Mouse (Mus musculus): ENCODE results near the gene Grrp1. TPM values are rescaled to one million over a fixed set of nuclear protein-coding genes. Genes with fewer than 3 reads are reported as not detected.

The Grrp1 gene
- polyA plus RNA-seq, 1 experiment from 2014 or later = 10.4 TPM

GRCm38 (mm10) chr4:134265860-134266585 lies 12.1 kb upstream of the Grrp1 start:
- H3K36me3 ChIP-seq = no peaks in the 10 kb centered on the region
- no peaks in the 10 kb centered on the region for H3K4me1 ChIP-seq (replicated peaks)
- no peak overlapping the region for H3K27ac ChIP-seq (replicated peaks)
- no peak for ATAC-seq (ENCODE audit: low read depth)
- no peak overlapping the region for H3K4me3 ChIP-seq
- no peak overlapping the region for H3K4me2 ChIP-seq
- 43% methylated on average over 9 of the region's 9 CpGs for WGBS
- no peaks in the 10 kb centered on the region for H3K9me3 ChIP-seq
- H3K9ac ChIP-seq = no peak overlapping the region
- H3K27me3 ChIP-seq = no peaks in the 10 kb centered on the region

GRCm38 (mm10) chr4:134263191-134263590 lies 9.3 kb upstream of the Grrp1 start:
- H3K4me1 ChIP-seq (replicated peaks) = no peaks in the 10 kb centered on the region
- H3K9me3 ChIP-seq = no peaks in the 10 kb centered on the region
- H3K4me3 ChIP-seq = no peak overlapping the region
- H3K36me3 ChIP-seq = no peaks in the 10 kb centered on the region
- H3K4me2 ChIP-seq = no peak overlapping the region
- 38% methylated on average over 6 of the region's 6 CpGs for WGBS
- ATAC-seq (ENCODE audit: low read depth) = no peak
- no peak overlapping the region for H3K27ac ChIP-seq (replicated peaks)
- H3K9ac ChIP-seq = no peak overlapping the region
- no peaks in the 10 kb centered on the region for H3K27me3 ChIP-seq

- no peak for ATAC-seq (ENCODE audit: low read depth)
- WGBS = 59% methylated on average over 11 of the region's 11 CpGs
- no peak overlapping the region for H3K4me3 ChIP-seq
- H3K4me2 ChIP-seq = no peak overlapping the region
- H3K36me3 ChIP-seq = no peaks in the 10 kb centered on the region
- no peaks in the 10 kb centered on the region for H3K9me3 ChIP-seq
- no peak overlapping the region for H3K27ac ChIP-seq (replicated peaks)
- H3K4me1 ChIP-seq (replicated peaks) = peaks cover 39% of the 10 kb centered on the region
- H3K27me3 ChIP-seq = peaks cover 25% of the 10 kb centered on the region
- H3K9ac ChIP-seq = no peak overlapping the region
These were observed 4.4 kb upstream of the Grrp1 start for GRCm38 (mm10) chr4:134258354-134258753.

- 8% methylated on average over 11 of the region's 11 CpGs for WGBS
- H3K4me3 ChIP-seq = no peak overlapping the region
- no peak for ATAC-seq (ENCODE audit: low read depth)
- H3K36me3 ChIP-seq = no peaks in the 10 kb centered on the region
- peaks cover 34% of the 10 kb centered on the region for H3K27me3 ChIP-seq
- H3K4me1 ChIP-seq (replicated peaks) = peaks cover 48% of the 10 kb centered on the region
- peak overlapping the region; percentile 9 for H3K27ac ChIP-seq (replicated peaks)
- no peak overlapping the region for H3K4me2 ChIP-seq
- H3K9ac ChIP-seq = no peak overlapping the region
- no peaks in the 10 kb centered on the region for H3K9me3 ChIP-seq
These were observed 3.5 kb upstream of the Grrp1 start for GRCm38 (mm10) chr4:134257198-134258009.

- 0 out of 2 replicates have a peak overlapping the region, but pooled peaks have one; percentile 9 for H3K4me2 ChIP-seq
- peak overlapping the region; percentile 23; the same call in 1 of the 2 replicates for H3K27ac ChIP-seq (replicated peaks)
- ATAC-seq (ENCODE audit: low read depth) = no peak
- 0 out of 2 replicates have a peak overlapping the region, but pooled peaks have one; percentile 28 for H3K9ac ChIP-seq
- WGBS = 5% methylated on average over 19 of the region's 19 CpGs
- H3K9me3 ChIP-seq = no peaks in the 10 kb centered on the region
- peaks cover 42% of the 10 kb centered on the region for H3K27me3 ChIP-seq
- no peak overlapping the region for H3K4me3 ChIP-seq
- H3K36me3 ChIP-seq = no peaks in the 10 kb centered on the region
- H3K4me1 ChIP-seq (replicated peaks) = peaks cover 56% of the 10 kb centered on the region
These were observed 2.7 kb upstream of the Grrp1 start for GRCm38 (mm10) chr4:134256407-134257197.

GRCm38 (mm10) chr4:134255854-134256253 lies 1.9 kb upstream of the Grrp1 start:
- WGBS = 18% methylated on average over 4 of the region's 4 CpGs
- Histone ChIP-seq H3K4me1 (replicated peaks) (peaks cover 64% of the 10 kb centered on the region), H3K36me3 (no peaks in the 10 kb centered on the region), H3K4me2 (no peak overlapping the region), H3K27me3 (peaks cover 50% of the 10 kb centered on the region), H3K9ac (no peak overlapping the region), H3K27ac (replicated peaks) (0 out of 2 replicates have a peak overlapping the region, but pooled peaks have one; percentile 23), H3K9me3 (no peaks in the 10 kb centered on the region), H3K4me3 (no peak overlapping the region)
- no peak for ATAC-seq (ENCODE audit: low read depth)

GRCm38 (mm10) chr4:134254835-134255234 lies 929 bp upstream of the Grrp1 start:
- H3K4me3 ChIP-seq = no peak overlapping the region
- no peak overlapping the region for H3K9ac ChIP-seq
- no peaks in the 10 kb centered on the region for H3K9me3 ChIP-seq
- 23% methylated on average over 3 of the region's 3 CpGs for WGBS
- H3K4me2 ChIP-seq = no peak overlapping the region
- no peak for ATAC-seq (ENCODE audit: low read depth)
- H3K27me3 ChIP-seq = peaks cover 60% of the 10 kb centered on the region
- no peaks in the 10 kb centered on the region for H3K36me3 ChIP-seq
- no peak overlapping the region for H3K27ac ChIP-seq (replicated peaks)
- H3K4me1 ChIP-seq (replicated peaks) = peaks cover 74% of the 10 kb centered on the region

- peak overlapping the region; percentile 57 for H3K4me3 ChIP-seq
- H3K9ac ChIP-seq = peak overlapping the region; percentile 50
- H3K4me2 ChIP-seq = peak overlapping the region; percentile 83
- H3K27me3 ChIP-seq = peaks cover 76% of the 10 kb centered on the region
- H3K4me1 ChIP-seq (replicated peaks) = peaks cover 81% of the 10 kb centered on the region
- WGBS = 4% methylated on average over 15 of the region's 15 CpGs
- ATAC-seq (ENCODE audit: low read depth) = no peak
- H3K9me3 ChIP-seq = no peaks in the 10 kb centered on the region
- no peaks in the 10 kb centered on the region for H3K36me3 ChIP-seq
- H3K27ac ChIP-seq (replicated peaks) = peak overlapping the region; percentile 23; the same call in 1 of the 2 replicates
These were observed 790 bp downstream of the Grrp1 start for GRCm38 (mm10) chr4:134252911-134253721.

GRCm38 (mm10) chr4:134252131-134252910 lies 1.6 kb downstream of the Grrp1 start:
- Histone ChIP-seq H3K9ac (peak overlapping the region; percentile 85), H3K9me3 (no peaks in the 10 kb centered on the region), H3K4me2 (peak overlapping the region; percentile 83), H3K36me3 (no peaks in the 10 kb centered on the region), H3K27me3 (peaks cover 84% of the 10 kb centered on the region), H3K27ac (replicated peaks) (peak overlapping the region; percentile 83), H3K4me3 (peak overlapping the region; percentile 57), H3K4me1 (replicated peaks) (peaks cover 81% of the 10 kb centered on the region)
- ATAC-seq (ENCODE audit: low read depth) = peak; percentile 1; the same call in 1 of the 2 replicates
- WGBS = 2% methylated on average over 22 of the region's 22 CpGs

GRCm38 (mm10) chr4:134251241-134252130 lies 2.4 kb downstream of the Grrp1 start:
- H3K4me1 ChIP-seq (replicated peaks) = peaks cover 73% of the 10 kb centered on the region
- under 1% methylated on average over 74 of the region's 91 CpGs for WGBS
- peaks cover 91% of the 10 kb centered on the region for H3K27me3 ChIP-seq

More at GRCm38 (mm10) chr4:134251241-134252130, 2.4 kb downstream of the Grrp1 start:
- peak overlapping the region; percentile 83 for H3K4me2 ChIP-seq
- peak overlapping the region; percentile 57 for H3K4me3 ChIP-seq
- H3K9me3 ChIP-seq = no peaks in the 10 kb centered on the region
- ATAC-seq (ENCODE audit: low read depth) = peak; percentile 42
- peak overlapping the region; percentile 85 for H3K9ac ChIP-seq
- H3K27ac ChIP-seq (replicated peaks) = peak overlapping the region; percentile 83
- no peaks in the 10 kb centered on the region for H3K36me3 ChIP-seq

Data from neural tube, embryonic 13.5 days (tissue).